Comparison of ENCODE assay signal across 23 mouse cellular contexts in genomic region chr9:54463483-54464054, GRCm38 (mm10). TPM values are rescaled to one million over a fixed set of nuclear protein-coding genes. Genes with fewer than 3 reads are reported as not detected.
A peak's percentile ranks its signal among the peaks of the same experiment; 100 is the strongest.
DNase-seq lines count a peak whose midpoint lies in the region; ATAC-seq lines count a peak whose summit lies in the region.
"Had no signal": no experiment of that assay in that cellular context is flagged by ENCODE, and none has a peak within 500 bp of the region (broad histone marks: within the 10 kb centered on the region; RNA-seq: fewer than 3 reads in every experiment).

No protein-coding gene starts in this region.

- 72% methylated on average over 4 of the region's 4 CpGs for WGBS in forebrain, embryonic 14.5 days
- 91% methylated on average over 4 of the region's 4 CpGs for WGBS in forebrain, embryonic 11.5 days

- H3K9ac ChIP-seq in forebrain, embryonic 14.5 days (ENCODE audit: low read length) = no peak overlapping the region
- no peak overlapping the region for H3K9ac ChIP-seq in forebrain, embryonic 11.5 days (ENCODE audit: low read length)
- H3K9ac ChIP-seq: heart, embryonic 12.5 days; hindbrain, embryonic 15.5 days; kidney, embryonic 15.5 days; limb, embryonic 13.5 days; liver, embryonic 13.5 days; lung, embryonic 14.5 days; midbrain, embryonic 12.5 days; stomach, embryonic 15.5 days had no signal

- DNase-seq in forebrain, embryonic 14.5 days (ENCODE audit: low spot score) = peak; percentile 45
- no peak for DNase-seq in forebrain, embryonic 11.5 days (ENCODE audit: low spot score)
- peak; percentile 54 to 73 for DNase-seq in layer of hippocampus, adult 18-20 months (ENCODE audit: low spot score in 2 of 2)
- no peak for DNase-seq in layer of hippocampus, postnatal 25 days (ENCODE audit: extremely low spot score in 1 of 2, low spot score in 1 of 2)
- peak; percentile 78 for DNase-seq in brain, adult 2 months (ENCODE audit: low read depth, low spot score)
- DNase-seq in layer of hippocampus, adult 9-10 months (ENCODE audit: low spot score) = peak; percentile 13
- DNase-seq: heart, adult 11 months; heart, postnatal 36 days; kidney, postnatal 4 days; liver, embryonic 13.5 days; lung, embryonic 14.5 days; right cerebral cortex, postnatal 25 days had no signal

- no peaks in the 10 kb centered on the region for H3K27me3 ChIP-seq in forebrain, embryonic 14.5 days (replicated peaks; ENCODE audit: control insufficient read depth, insufficient read depth, low read length)
- H3K27me3 ChIP-seq in forebrain, embryonic 11.5 days (ENCODE audit: control insufficient read depth, insufficient read depth, low read length) = no peaks in the 10 kb centered on the region
- H3K27me3 ChIP-seq: CH12.LX; heart, embryonic 12.5 days; hindbrain, embryonic 15.5 days; kidney, embryonic 15.5 days; limb, embryonic 13.5 days; liver, embryonic 13.5 days; midbrain, embryonic 12.5 days; stomach, embryonic 15.5 days had no signal

- peaks cover 8% of the 10 kb centered on the region; the same call in 1 of the 2 replicates for H3K36me3 ChIP-seq in forebrain, embryonic 14.5 days (ENCODE audit: control insufficient read depth, insufficient read depth, low read length)
- no peaks in the 10 kb centered on the region for H3K36me3 ChIP-seq in forebrain, embryonic 11.5 days (ENCODE audit: control insufficient read depth, insufficient read depth, low read length)
- H3K36me3 ChIP-seq: heart, embryonic 12.5 days; kidney, embryonic 15.5 days; limb, embryonic 13.5 days; liver, embryonic 13.5 days; midbrain, embryonic 12.5 days; stomach, embryonic 15.5 days had no signal

- no peaks in the 10 kb centered on the region for H3K9me3 ChIP-seq in forebrain, embryonic 14.5 days (replicated peaks; ENCODE audit: control insufficient read depth, low read length)
- no peaks in the 10 kb centered on the region for H3K9me3 ChIP-seq in forebrain, embryonic 11.5 days (ENCODE audit: control insufficient read depth, low read length)
- H3K9me3 ChIP-seq: heart, embryonic 12.5 days; hindbrain, embryonic 15.5 days; kidney, embryonic 15.5 days; limb, embryonic 13.5 days; liver, embryonic 13.5 days; midbrain, embryonic 12.5 days; stomach, embryonic 15.5 days had no signal

- H3K4me1 ChIP-seq in forebrain, embryonic 14.5 days (ENCODE audit: control insufficient read depth, insufficient read depth, low read length) = no peaks in the 10 kb centered on the region
- no peaks in the 10 kb centered on the region for H3K4me1 ChIP-seq in forebrain, embryonic 11.5 days (replicated peaks; ENCODE audit: control insufficient read depth, insufficient read depth, low read length)
- H3K4me1 ChIP-seq: heart, embryonic 12.5 days; hindbrain, embryonic 15.5 days; kidney, embryonic 15.5 days; limb, embryonic 13.5 days; liver, embryonic 13.5 days; midbrain, embryonic 12.5 days; stomach, embryonic 15.5 days had no signal

- no peak; the same call in 1 of the 2 replicates for ATAC-seq in forebrain, embryonic 14.5 days
- no peak for ATAC-seq in forebrain, embryonic 11.5 days (replicated peaks; ENCODE audit: low FRiP score)
- ATAC-seq in megakaryocyte, adult 5-6 weeks (ENCODE audit: poor library complexity, severe bottlenecking) = no peak
- ATAC-seq: intestine, embryonic 16.5 days had no signal

- H3K4me3 ChIP-seq in forebrain, embryonic 14.5 days (ENCODE audit: low read depth, low read length) = no peak overlapping the region
- no peak overlapping the region for H3K4me3 ChIP-seq in forebrain, embryonic 11.5 days (ENCODE audit: low read depth, low read length)
- H3K4me3 ChIP-seq: heart, embryonic 12.5 days; hindbrain, embryonic 15.5 days; kidney, embryonic 15.5 days; limb, embryonic 13.5 days; liver, embryonic 13.5 days; midbrain, embryonic 12.5 days; myocyte; stomach, embryonic 15.5 days had no signal

- H3K27ac ChIP-seq in forebrain, embryonic 14.5 days (ENCODE audit: low read depth, low read length) = no peak overlapping the region
- H3K27ac ChIP-seq in forebrain, embryonic 11.5 days (ENCODE audit: low read depth, low read length) = no peak overlapping the region
- H3K27ac ChIP-seq: hindbrain, embryonic 15.5 days; kidney, embryonic 15.5 days; limb, embryonic 13.5 days; liver, embryonic 13.5 days; macrophage; midbrain, embryonic 12.5 days; stomach, embryonic 15.5 days had no signal

- H3K4me2 ChIP-seq in forebrain, embryonic 14.5 days (ENCODE audit: low read length) = no peak overlapping the region
- H3K4me2 ChIP-seq in forebrain, embryonic 11.5 days (ENCODE audit: low read depth, low read length, severe bottlenecking) = no peak overlapping the region
- H3K4me2 ChIP-seq: heart, embryonic 12.5 days; hindbrain, embryonic 15.5 days; kidney, embryonic 15.5 days; limb, embryonic 13.5 days; liver, embryonic 13.5 days; lung, embryonic 14.5 days; midbrain, embryonic 12.5 days; stomach, embryonic 15.5 days had no signal

RNA-seq across cellular contexts. Expression of gene Dmxl2, which starts 37.9 kb away (rescaled TPM):
- 39.5 and 53.7 TPM in 2 replicates for polyA plus RNA-seq in forebrain, embryonic 14.5 days (2014; fragmentation: Nextera tagmentation; extraction: Ambion mirVana)
- polyA plus RNA-seq in forebrain, embryonic 11.5 days (2014; fragmentation: Nextera tagmentation; extraction: Ambion mirVana) = 13.0 and 15.2 TPM in 2 replicates
- total RNA-seq in layer of hippocampus, adult 18-20 months (2021) = 100 to 1,000 TPM; 192 to 201 TPM
- total RNA-seq in layer of hippocampus, postnatal 25 days (2021) = 100 to 1,000 TPM; 187 to 212 TPM
- 23.7 and 24.0 TPM in 2 replicates for total RNA-seq in megakaryocyte, adult 5-6 weeks (2015)
- 17.9 and 21.1 TPM in 2 replicates for total RNA-seq in megakaryocyte, adult 5-6 weeks (2017)

Comparison
In these comparisons a context has a peak if more than half of its experiments do, and no peak if none do; other contexts are left out.
1. DNase-seq: peak in forebrain, embryonic 14.5 days (single experiment), layer of hippocampus, adult 18-20 months (2 of 2), brain, adult 2 months (single experiment) and layer of hippocampus, adult 9-10 months (single experiment); none in forebrain, embryonic 11.5 days (single experiment) and layer of hippocampus, postnatal 25 days (0 of 2).
2. RNA of gene Dmxl2, which starts 37.9 kb away (total RNA-seq): 187 to 212 TPM in layer of hippocampus, postnatal 25 days and 192 to 201 TPM in layer of hippocampus, adult 18-20 months; 17.9 to 24.0 TPM in megakaryocyte, adult 5-6 weeks; every median in the first group is over 4 times any median in the second.